Mouse (Mus musculus) c-Kit-positive CD71-positive TER-119-positive erythroid progenitor cells, embryonic 14.5 days (primary cell): ENCODE results near the gene Mrpl37.
A peak's percentile ranks its signal among the peaks of the same experiment; 100 is the strongest.

Experiments used
- DNase-seq: peaks from one replicate; pipeline ENCODE4 v3.0.0-alpha.2; 2013; ENCODE audit warnings: low spot score

Mrpl37 gene

DNA sequence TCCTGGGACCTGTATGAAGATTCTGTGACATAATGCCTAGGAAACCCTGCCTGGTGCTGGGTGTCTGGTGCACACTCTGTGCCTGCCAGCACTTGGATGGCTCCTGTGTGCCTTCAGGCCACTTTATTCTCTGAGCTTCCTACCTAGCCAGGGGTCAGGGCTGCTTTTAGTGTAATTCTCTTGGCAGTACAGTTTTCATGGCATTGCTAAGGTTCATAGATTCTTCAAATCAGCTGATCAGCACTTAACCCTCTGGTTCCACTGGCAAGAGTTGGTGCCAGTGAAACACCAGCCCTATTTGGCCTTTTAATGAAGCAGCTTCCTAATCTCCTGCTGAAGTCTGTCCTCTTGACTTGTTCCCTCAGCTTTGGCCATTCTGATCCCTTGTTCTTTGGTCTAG, 49.4 kb downstream of the Mrpl37 start:
- DNase-seq = no peak

DNA sequence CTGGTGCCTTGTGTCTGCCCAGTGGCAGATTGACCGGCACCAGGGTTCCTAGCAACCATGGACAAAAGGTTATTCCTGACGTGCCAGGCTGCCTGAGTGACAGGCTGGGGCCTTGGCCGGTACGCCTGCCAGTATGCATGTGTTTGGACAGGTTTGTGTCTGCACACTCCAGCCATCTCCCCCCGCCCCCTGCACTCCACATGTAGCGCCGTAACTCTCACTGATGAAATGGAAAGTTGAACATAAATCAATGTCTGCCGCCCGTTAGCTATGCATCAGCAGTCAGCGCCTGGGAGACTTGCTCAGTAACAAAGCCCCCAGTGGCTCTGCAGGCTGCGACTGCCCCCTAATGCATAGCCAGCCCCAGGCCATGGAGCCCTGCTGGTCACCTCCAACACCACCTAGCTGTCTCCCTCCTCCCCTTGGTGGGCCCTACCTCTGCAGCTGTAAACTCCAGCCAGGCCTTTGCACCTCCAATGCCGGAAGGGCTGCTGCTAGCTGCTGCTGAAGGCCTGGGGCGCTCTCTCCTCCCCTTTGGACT, 50.6 kb downstream of the Mrpl37 start:
- no peak for DNase-seq

DNA sequence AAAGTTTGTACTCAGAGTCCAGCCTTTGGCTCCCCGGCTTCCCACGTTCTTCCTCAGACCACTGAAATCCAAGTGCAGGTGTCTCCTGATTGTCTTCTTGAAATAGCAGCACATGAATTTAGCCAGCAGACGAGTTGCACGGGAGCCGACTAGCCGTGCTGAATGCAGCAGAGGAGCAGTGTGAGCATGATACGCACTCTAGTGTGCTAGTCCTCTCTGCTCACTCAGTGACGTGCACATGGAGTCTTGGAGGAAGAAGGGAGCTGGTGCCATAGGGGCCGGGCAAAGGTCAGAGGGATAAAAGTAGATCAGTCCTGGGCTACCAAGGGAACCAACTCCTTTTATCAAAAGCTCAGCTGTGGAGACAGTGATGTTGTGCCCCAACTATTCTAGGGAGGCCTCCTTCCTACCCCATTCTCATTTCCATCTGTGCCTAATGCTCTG, 52.8 kb downstream of the Mrpl37 start:
- no peak for DNase-seq

DNA sequence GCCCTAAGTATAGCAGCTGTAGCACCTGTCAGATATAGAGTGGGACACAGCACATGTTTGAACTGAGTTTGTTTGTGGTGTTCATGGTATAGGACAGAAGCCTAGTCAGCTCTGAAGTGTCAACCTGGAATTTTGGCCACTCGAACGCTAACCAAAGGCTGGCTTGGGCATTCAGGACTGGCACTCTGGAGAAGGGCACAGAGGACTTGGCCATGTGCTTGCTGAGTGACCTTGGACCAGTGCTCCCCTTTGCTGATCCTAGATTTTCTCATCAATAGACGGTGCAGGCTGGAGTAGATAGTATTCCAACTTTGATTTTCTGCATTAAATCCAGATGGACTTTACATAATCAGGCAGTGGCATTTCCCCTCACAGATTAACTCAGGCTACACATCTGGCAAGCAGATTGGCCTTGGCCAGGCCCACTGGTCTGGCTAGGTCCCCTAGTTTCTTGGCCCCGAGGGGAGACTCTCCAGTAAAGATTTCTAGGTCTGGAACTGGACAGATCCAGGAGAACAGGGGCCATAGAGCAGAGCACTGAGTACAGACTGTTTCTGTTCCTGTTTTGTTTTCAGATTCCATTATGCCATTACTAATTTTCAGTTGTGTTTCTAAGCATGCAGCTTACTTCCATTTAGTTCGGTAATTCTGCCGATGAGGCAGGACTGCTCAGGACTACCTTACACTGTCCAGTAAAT, 53.4 kb downstream of the Mrpl37 start:
- no peak for DNase-seq

GRCm38 (mm10) chr4:107012574-107012973, 54.1 kb downstream of the Mrpl37 start:
- DNase-seq = no peak

DNA sequence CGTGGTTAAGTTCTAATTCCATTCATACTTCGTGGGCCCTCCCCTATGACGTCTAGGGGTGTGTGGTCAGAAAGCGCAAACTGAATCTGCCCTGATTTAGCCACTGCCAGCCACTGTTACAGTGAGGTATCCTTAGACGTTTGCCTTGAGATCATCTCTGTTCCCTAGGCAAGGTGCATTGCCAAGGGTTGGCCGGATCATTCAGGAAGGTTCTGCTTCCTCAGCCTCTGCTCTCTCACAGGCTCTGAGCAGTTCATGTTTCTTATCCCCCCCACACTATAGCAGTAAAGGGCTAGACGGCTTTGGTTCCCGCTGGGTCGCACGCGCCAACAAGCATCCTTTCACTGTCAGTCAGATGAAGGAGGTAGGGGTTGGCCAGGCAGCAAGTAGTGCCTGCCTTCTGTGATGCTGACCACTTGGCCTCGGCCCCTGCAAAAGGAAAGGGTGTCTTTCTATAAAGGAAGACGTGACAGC, 54.6 kb downstream of the Mrpl37 start:
- DNase-seq = no peak

DNA sequence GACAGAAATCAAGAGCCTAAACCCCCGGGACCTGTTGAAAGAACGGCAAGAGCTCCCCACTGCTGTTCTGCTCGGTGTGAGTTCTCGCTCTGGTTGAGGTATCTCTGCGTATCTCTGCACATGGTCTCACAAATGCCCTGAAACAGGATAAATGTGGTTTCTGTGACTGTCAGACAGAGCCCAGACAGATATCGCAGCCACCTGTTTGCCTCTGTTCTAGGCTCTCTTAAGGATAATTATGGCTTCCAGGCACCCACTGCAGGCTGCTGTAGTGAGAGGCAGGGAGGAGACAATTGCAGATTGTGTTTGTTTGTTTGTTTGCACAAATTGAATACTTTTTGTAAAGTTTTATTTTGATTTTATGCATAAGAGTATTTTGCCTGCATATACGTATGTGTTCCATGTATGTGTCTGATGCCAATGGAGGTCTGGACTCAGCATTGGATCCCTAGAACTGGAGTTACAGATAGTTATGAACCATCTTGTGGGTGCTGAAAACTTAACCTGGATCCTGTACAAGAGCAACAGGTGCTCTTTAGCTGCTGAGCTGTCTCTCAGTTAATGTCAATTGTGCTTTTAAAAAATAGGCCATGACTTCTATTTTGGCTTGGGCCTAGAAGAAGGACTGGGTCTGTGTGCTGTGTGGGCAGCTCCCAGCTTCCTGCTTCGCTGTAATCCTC, 55.2 kb downstream of the Mrpl37 start:
- DNase-seq = no peak

GRCm38 (mm10) chr4:107009548-107009947, 57.1 kb downstream of the Mrpl37 start:
- no peak for DNase-seq

DNA sequence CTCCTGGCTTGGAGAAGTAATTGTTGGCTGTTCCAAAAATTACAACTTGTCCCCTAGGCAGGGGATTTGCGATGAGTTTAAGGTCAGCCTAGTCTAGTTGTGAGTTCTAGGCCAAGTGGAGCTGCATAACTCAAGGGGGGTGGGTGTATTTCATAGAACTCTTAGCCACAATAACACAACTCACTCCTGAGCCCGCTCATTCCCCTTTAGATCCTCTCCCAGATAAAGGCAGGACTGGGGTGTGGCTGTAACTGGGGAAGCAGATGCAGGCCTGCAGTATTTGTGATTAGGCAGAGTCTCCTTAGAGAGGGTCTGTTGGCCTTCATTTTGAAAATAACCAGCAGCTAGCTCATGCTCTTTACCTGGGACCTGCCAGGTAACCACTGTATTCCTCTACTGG, 58.5 kb downstream of the Mrpl37 start:
- peak; percentile 63 for DNase-seq

DNA sequence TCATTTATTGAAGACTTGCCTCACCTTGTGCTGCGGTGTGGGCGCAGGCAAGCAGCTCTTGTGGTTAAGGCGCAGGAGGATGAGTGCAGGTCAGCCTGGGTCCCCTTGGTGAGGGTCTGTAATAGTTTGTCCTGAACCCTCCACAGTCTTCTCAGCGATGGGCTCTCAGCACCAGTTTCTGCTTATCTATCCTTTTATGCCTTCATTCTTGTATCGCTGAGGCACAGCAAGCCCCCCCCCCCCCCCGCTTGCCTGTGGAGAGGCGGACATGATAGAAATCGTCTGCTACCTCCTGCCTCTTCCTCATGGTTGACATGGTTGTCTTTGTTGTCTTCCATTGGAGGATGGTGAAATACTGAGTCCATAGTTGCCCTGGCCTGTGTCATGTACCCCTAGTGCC, 59.3 kb downstream of the Mrpl37 start:
- DNase-seq = no peak

GRCm38 (mm10) chr4:107006807-107007206, 59.9 kb downstream of the Mrpl37 start:
- DNase-seq = peak; percentile 38

GRCm38 (mm10) chr4:107006229-107006628, 60.4 kb downstream of the Mrpl37 start:
- no peak for DNase-seq
